Mouse (Mus musculus) gonadal fat pad, adult 2 months (tissue): ENCODE data around the gene Birc3. TPM values are rescaled to one million over a fixed set of nuclear protein-coding genes. Genes with fewer than 3 reads are reported as not detected.
A peak's percentile ranks its signal among the peaks of the same experiment; 100 is the strongest.
"Not testable (repeated sequence)": the region's sequence is repeated elsewhere in the genome, so short reads cannot be mapped to it uniquely, and the experiment has no call there.

Source experiments
- DNase-seq: peaks from one replicate; pipeline ENCODE4 v3.0.0-alpha.2; 2012; ENCODE audit warnings: low read depth
- polyA plus RNA-seq: library from polyadenylated mRNA; depleted of rRNA; stranded (reverse); fragments of >200 nt; gene quantifications from 2 replicates; pipeline ENCODE4 v1.2.3, GENCODE M21; 2012; rRNA removed

Gene Birc3
- 19.0 and 20.5 TPM in 2 replicates for polyA plus RNA-seq

GRCm38 (mm10) chr9:7872775-7873439, at the start of gene Birc3:
Birc3 (minus strand) TSS chr9:7873186.
- no peak for DNase-seq

DNA sequence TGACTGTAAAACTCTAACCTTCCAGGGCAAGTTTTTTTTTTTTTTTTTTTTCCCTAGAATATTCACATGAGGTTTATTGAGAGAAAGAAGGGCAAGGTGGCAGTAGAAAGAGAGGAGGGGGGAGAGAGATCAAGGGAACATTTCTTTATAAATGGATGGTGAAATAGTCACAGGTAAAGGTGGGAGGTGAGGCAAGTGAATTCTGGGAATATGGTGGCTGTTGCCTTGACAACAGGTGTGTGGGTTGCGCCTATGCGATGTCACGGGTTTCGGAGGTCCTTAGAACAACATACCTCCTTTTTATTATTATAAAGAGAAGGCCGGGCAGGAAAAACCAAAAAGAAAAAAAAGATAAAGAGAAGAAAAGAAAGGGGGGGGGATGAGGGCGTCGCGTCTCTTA, 41.9 kb upstream of the Birc3 start:
- no peak for DNase-seq

DNA sequence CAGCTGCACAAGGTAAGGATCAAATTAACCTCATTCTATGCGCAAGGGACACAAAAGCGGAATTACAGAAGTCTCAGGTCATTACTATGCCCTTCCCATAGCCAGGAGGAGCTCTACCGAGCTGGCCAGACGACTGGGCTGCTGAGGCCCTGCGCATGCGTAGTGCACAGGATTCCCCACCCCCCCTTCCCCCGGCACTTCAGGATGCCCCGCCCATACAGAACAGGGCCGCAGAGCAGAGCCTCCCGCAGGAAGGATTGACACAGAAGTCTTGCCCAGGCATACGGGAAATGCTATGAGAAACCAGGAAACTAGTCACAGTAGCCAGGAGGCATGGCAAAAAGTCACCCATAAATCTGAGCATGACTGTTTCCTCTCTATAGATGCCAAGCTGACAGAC, 41.5 kb upstream of the Birc3 start:
- peak; percentile 79 for DNase-seq

DNA sequence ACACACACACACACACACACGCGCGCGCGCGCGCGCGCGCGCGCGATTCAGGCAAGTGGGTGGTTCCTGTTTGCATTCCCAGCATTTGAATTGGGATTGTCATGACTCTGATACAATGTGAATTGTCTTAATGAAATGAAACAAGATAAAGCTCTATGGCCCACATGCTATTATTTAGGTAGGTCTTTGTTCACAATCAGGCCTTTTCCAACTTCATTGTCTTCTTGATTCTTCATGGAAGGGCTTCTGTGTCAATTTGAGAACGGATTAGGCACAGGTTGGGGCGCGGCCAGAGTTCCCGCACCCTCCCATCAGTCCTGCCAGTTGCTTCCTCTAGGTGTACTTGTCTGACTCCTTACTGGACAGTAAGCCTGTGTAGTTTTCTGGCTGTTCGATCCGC, 41.0 kb upstream of the Birc3 start:
- DNase-seq = no peak

DNA sequence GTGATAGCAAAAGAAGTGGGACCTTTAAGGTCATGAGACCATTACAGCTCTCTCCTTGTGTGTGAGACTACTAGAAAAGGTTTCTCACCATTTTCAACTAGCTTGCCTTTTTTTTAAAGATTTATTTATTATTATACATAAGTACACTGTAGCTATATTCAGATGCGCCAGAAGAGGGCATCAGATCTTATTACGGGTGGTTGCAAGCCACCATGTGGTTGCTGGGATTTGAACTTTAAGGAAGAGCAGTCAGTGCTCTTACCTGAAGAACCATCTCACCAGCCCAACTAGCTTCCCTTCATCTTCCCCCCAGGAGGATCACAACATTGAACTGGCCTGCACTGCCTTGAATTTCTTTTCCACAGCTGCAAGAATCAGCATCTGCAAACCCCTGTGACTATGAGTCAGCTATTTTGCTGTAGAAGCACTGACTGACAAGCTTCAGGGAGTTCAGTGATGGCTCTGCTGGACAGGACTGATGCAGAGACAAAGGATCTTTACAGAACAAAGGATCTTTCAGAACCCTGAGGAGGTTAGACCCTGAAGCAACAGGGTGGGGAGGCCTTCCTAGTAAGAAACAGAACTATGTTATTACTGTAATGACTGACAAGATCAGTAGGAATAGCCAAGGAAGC, 34.5 kb upstream of the Birc3 start:
- no peak for DNase-seq

DNA sequence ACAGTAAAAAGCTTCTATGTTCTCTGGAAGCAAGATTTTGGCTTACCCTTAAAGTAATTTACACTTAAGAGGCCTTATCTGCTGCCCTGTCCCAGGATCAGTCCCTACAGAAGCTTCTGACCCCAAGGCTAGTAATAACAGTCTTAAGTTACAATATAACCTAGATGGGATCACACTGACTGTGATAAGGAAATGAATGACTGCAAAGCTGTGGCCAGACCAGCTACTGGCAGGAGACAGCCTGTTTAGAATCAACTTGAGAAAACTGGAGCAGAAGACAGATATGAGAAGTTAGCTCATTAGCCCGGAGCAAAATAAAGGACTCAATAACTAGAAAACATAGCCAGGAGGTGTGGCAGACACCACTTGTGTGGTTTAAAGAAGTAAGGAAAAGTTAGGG, 33.6 kb upstream of the Birc3 start:
- DNase-seq = no peak

DNA sequence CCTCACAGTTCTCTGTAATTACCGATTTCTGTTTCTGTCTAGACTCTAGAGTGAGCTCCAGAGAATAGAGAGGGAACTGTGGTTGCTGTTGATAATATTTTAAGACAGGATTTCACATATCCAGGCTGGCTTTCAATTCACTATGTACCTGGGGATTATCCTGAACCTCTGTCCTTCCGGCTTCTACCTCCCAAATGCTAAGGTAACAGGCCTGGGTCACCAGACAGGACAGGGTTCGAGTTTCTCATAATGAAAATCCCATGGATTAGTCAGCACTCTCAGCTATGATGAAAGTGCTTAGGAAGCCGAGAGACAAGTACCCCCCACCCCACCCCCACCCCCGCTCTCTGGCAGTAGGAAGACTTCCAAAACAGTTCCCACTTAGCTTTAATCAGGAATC, 30.8 kb upstream of the Birc3 start:
- no peak for DNase-seq

GRCm38 (mm10) chr9:7903262-7903661, 30.3 kb upstream of the Birc3 start:
- DNase-seq = no peak

DNA sequence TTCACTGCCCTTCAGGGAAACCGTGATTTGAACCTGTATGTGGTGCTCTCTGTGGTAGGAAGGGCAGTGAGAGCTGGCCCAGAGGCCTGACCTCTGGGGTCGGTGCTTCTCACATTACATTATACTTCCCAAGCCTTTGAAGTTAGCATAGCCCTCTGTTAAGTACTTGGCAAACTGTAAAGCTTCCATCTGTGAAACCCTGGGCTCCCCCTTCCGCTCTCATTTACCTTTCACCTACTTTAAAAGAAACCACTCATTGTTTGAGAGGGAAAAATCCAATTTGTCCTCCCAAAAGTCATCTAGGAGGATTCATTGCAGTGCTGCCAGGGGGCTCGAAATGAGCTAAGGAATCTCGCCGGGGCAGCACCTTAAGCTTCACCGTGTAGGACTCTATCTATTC, 29.3 kb upstream of the Birc3 start:
- no peak for DNase-seq

GRCm38 (mm10) chr9:7900965-7901364, 28.0 kb upstream of the Birc3 start:
- peak; percentile 86 for DNase-seq

- no peak for DNase-seq
These were observed 24.5 kb upstream of the Birc3 start for GRCm38 (mm10) chr9:7897502-7897901.

GRCm38 (mm10) chr9:7891796-7892195, 18.8 kb upstream of the Birc3 start:
- DNase-seq = not testable (repeated sequence)

DNA sequence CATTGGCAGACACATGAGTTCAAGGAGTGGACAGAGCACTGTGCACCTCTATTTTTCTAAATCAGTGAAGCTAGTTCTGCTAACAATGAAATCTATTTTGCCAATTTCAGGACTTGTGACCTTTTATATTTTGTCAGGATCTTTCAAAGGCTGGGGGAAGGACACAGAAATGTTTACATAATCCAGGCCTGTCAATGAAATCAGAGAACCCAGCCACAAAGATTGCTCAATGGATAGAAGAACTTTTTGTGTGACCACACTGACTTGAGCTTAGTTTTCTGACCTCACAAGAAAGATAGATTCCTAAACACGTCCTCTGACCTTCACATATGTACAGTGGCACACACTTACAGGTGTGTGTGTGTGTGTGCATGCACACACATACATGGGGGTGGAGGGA, 18.2 kb upstream of the Birc3 start:
- no peak for DNase-seq

DNA sequence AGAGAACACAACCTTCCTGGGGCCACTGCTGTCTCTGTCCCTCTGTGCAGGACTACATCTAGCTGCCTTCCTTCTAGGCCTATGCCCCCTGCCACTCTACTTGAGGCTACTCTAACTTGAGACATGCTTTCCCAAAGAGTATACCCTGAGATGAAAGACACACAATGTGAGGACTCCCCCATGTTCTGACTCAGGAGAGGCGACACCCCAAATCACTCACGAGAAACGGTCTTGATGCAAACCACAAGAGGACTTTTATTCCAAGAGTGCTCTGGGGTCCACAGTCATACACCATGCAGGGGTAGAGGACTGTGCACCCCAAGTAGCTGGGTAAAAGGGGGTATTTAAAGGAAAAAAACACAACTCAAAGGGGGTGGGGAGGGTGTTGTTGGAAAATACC, 11.4 kb upstream of the Birc3 start:
- DNase-seq = no peak

DNA sequence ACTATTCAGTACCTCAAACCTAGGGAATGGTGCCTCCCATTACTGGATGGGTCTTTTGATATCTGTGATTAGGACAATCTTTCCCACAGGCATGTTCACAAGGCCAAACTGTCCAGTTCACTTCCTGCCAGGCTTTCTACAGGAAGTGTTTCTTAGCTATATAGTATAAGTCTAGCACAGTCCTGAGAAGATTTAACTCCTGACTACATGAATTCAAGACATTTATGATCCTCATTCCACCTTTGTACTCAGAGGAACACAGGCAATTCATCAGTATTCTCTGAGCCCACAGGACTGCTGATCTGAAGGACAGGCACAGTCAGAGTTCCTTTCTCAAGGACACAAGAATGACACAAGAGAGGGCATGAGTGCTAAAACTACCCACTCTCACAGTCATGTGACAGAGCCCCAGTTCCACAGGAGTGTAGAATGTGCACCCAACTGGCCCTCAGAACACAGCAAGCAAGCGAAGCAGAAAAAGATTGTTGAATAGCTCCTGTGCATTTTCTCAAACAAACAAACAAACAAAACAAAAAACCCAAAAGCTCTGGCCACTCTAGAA, 9.4 kb upstream of the Birc3 start:
- no peak for DNase-seq

GRCm38 (mm10) chr9:7873511-7874211, 675 bp upstream of the Birc3 start:
- DNase-seq = no peak

DNA sequence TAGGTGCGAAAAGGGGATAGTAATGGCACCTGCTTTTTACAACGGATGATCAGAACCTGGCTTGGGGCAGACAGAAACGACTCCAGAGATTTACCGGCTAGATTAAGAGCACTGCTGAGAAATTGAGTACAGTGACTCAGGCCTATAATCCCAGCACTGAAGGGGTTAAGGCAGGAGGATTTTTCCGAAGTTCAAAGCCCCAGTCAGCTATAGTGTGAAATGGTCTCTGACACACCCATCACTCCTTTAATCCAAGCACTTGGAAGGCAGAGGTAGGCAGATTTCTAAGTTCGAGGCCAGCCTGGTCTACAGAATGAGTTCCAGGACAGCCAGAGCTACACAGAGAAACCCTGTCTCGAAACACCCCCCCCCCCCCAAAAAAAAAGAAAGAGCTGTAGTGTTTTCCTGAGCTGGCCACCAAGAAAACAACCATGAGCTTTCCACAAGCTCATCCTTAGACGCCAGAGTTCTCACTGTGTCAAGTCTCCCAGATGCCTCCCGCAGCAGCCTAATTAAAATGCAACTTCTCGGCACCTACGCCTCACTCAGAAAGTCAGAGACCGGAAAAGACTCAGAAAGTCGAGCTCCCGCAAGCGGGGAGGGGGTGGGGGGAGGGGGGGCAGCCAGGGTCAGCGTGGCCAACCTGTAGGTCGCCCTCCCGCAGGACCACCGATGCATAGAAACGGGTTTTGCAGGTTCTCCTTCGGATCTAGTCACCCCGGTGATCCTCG, 777 bp downstream of the Birc3 start:
- DNase-seq = no peak

DNA sequence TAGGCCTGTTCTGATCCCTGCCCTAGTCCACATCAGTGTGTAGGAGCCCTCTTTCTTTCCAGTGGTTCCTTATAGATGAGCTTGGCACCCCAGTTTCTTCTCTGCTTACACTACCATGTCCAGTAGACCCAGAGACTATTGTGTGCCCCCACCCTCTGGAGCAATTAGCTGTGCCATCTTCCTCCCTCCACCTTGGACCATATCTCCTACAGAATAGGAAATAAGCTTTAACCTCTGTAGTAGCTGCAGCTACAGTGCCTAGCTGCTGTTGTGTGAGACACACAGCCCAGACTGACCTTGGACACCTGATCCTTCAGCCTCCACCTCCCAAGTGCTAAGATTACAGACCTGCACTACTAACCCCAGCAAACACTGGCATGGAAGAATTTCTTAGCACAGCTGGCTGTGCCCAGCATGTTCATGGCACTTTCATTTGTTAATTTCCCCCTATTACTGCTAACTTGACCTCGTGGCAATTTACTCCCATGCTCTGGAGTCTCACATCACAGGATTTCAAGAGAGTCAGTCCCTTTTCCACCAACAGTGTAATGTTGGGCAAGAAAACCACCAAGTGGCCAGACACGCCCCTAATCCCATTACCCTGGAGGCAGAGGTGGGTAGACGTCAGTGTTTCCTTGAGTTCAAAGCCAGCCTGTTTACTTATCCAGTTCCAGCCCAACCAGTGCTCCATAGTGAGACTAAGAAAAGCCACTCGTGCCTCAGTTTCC, 1.5 kb downstream of the Birc3 start:
- DNase-seq = peak; percentile 54

GRCm38 (mm10) chr9:7870556-7871315, 2.2 kb downstream of the Birc3 start:
- DNase-seq = no peak

- DNase-seq = peak; percentile 76
These were observed 4.0 kb downstream of the Birc3 start for GRCm38 (mm10) chr9:7868838-7869491.
